8 mouse cellular contexts compared by ENCODE assay signal in the genomic region with DNA sequence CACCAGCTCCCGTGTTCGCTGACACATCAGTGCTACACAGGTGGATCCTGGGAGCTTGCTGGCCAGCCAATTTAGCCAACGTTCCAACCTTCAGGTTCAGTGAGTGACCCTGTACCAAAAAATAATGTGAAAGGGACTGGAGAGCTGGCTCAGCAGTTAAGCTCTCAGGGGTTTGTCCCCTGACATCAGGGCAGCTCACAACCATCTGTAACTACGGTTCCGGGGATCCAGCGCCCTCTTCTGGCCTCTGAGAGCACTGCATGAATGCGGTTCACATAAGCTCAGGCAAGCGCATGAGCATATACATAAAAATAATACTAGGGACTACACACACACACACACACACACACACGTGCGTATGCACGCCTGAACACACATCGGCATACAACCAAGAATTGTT. TPM values are rescaled to one million over a fixed set of nuclear protein-coding genes. Genes with fewer than 3 reads are reported as not detected.
DNase-seq lines count a peak whose midpoint lies in the region; ATAC-seq lines count a peak whose summit lies in the region.

No protein-coding gene starts in this region.

- H3K4me2 ChIP-seq in forebrain, embryonic 11.5 days (ENCODE audit: low read depth, low read length, severe bottlenecking), result no peak overlapping the region
- no peak overlapping the region for H3K4me2 ChIP-seq in forebrain, embryonic 12.5 days
- H3K4me2 ChIP-seq in midbrain, embryonic 16.5 days (ENCODE audit: low read length), result no peak overlapping the region

- no peak overlapping the region for H3K27ac ChIP-seq in forebrain, embryonic 11.5 days (ENCODE audit: low read depth, low read length)
- H3K27ac ChIP-seq in forebrain, embryonic 12.5 days, result no peak overlapping the region
- no peak overlapping the region for H3K27ac ChIP-seq in midbrain, embryonic 10.5 days (replicated peaks)
- no peak overlapping the region for H3K27ac ChIP-seq in midbrain, embryonic 16.5 days (ENCODE audit: low read length)

- H3K36me3 ChIP-seq in forebrain, embryonic 11.5 days (ENCODE audit: control insufficient read depth, insufficient read depth, low read length), result no peaks in the 10 kb centered on the region
- H3K36me3 ChIP-seq in forebrain, embryonic 12.5 days (replicated peaks), result no peaks in the 10 kb centered on the region
- H3K36me3 ChIP-seq in midbrain, embryonic 10.5 days, result no peaks in the 10 kb centered on the region
- H3K36me3 ChIP-seq in midbrain, embryonic 16.5 days (ENCODE audit: control insufficient read depth, insufficient read depth, low read length), result no peaks in the 10 kb centered on the region

- WGBS in forebrain, embryonic 11.5 days, result 59% methylated on average over 12 of the region's 12 CpGs
- WGBS in forebrain, embryonic 12.5 days, result 52% methylated on average over 12 of the region's 12 CpGs
- 57% methylated on average over 12 of the region's 12 CpGs for WGBS in midbrain, embryonic 10.5 days
- 57% methylated on average over 12 of the region's 12 CpGs for WGBS in midbrain, embryonic 16.5 days

- H3K9me3 ChIP-seq in forebrain, embryonic 11.5 days (ENCODE audit: control insufficient read depth, low read length), result no peaks in the 10 kb centered on the region
- H3K9me3 ChIP-seq in forebrain, embryonic 12.5 days, result no peaks in the 10 kb centered on the region
- no peaks in the 10 kb centered on the region for H3K9me3 ChIP-seq in midbrain, embryonic 10.5 days (replicated peaks)
- no peaks in the 10 kb centered on the region for H3K9me3 ChIP-seq in midbrain, embryonic 16.5 days (replicated peaks; ENCODE audit: control insufficient read depth, low read length, poor library complexity, severe bottlenecking)

- H3K9ac ChIP-seq in forebrain, embryonic 11.5 days (ENCODE audit: low read length), result no peak overlapping the region
- H3K9ac ChIP-seq in forebrain, embryonic 12.5 days, result no peak overlapping the region
- H3K9ac ChIP-seq in midbrain, embryonic 16.5 days (ENCODE audit: low read depth, low read length), result no peak overlapping the region

- DNase-seq in forebrain, embryonic 11.5 days (ENCODE audit: low spot score), result peak; percentile 80
- peak; percentile 69 for DNase-seq in midbrain, embryonic 10.5 days (ENCODE audit: low spot score)
- peak; percentile 75 for DNase-seq in embryo, embryonic 10.5 days (ENCODE audit: low spot score)
- no peak for DNase-seq in urinary bladder, postnatal 36 days (ENCODE audit: low spot score in 2 of 2)
- DNase-seq in urinary bladder, postnatal 25 days (ENCODE audit: low spot score), result no peak

- ATAC-seq in forebrain, embryonic 11.5 days (replicated peaks; ENCODE audit: low FRiP score), result no peak
- no peak for ATAC-seq in forebrain, embryonic 12.5 days (ENCODE audit: low FRiP score)
- ATAC-seq in midbrain, embryonic 16.5 days, result no peak
- ATAC-seq in megakaryocyte-erythroid progenitor cell, adult 5-6 weeks (replicated peaks; ENCODE audit: low FRiP score, low TSS enrichment, poor library complexity, severe bottlenecking), result peak; percentile 69

- H3K4me1 ChIP-seq in forebrain, embryonic 11.5 days (replicated peaks; ENCODE audit: control insufficient read depth, insufficient read depth, low read length), result 0 out of 2 replicates have a peak, but pooled peaks cover 9% of the 10 kb centered on the region
- H3K4me1 ChIP-seq in forebrain, embryonic 12.5 days, result peaks cover 11% of the 10 kb centered on the region
- peaks cover 13% of the 10 kb centered on the region for H3K4me1 ChIP-seq in midbrain, embryonic 10.5 days
- H3K4me1 ChIP-seq in midbrain, embryonic 16.5 days (ENCODE audit: control insufficient read depth, insufficient read depth, low read length), result peaks cover 4% of the 10 kb centered on the region; the same call in 1 of the 2 replicates

- peaks cover 3% of the 10 kb centered on the region; the same call in 1 of the 2 replicates for H3K27me3 ChIP-seq in forebrain, embryonic 11.5 days (ENCODE audit: control insufficient read depth, insufficient read depth, low read length)
- H3K27me3 ChIP-seq in forebrain, embryonic 12.5 days, result peaks cover 19% of the 10 kb centered on the region; the same call in 1 of the 2 replicates
- peaks cover 29% of the 10 kb centered on the region for H3K27me3 ChIP-seq in midbrain, embryonic 10.5 days (ENCODE audit: low read depth, poor library complexity, severe bottlenecking)
- H3K27me3 ChIP-seq in midbrain, embryonic 16.5 days (ENCODE audit: control insufficient read depth, insufficient read depth, low read depth, low read length), result no peaks in the 10 kb centered on the region

- no peak overlapping the region for H3K4me3 ChIP-seq in forebrain, embryonic 11.5 days (ENCODE audit: low read depth, low read length)
- no peak overlapping the region for H3K4me3 ChIP-seq in forebrain, embryonic 12.5 days (replicated peaks)
- H3K4me3 ChIP-seq in midbrain, embryonic 10.5 days, result no peak overlapping the region
- no peak overlapping the region for H3K4me3 ChIP-seq in midbrain, embryonic 16.5 days (ENCODE audit: low read depth, low read length)

RNA-seq across cellular contexts. Expression of gene Slc45a1, which starts 11.2 kb away (rescaled TPM):
- polyA plus RNA-seq in forebrain, embryonic 11.5 days (2014; fragmentation: Nextera tagmentation; extraction: Ambion mirVana), result 2.7 and 4.5 TPM in 2 replicates
- 7.3 and 9.5 TPM in 2 replicates for polyA plus RNA-seq in forebrain, embryonic 12.5 days (2016; fragmentation: Nextera tagmentation; extraction: Ambion mirVana)
- polyA plus RNA-seq in midbrain, embryonic 10.5 days (2016; fragmentation: Nextera tagmentation; extraction: Ambion mirVana), result 1.7 and 4.4 TPM in 2 replicates
- 39.7 and 44.7 TPM in 2 replicates for polyA plus RNA-seq in midbrain, embryonic 16.5 days (2015; fragmentation: Nextera tagmentation; extraction: Ambion mirVana)
- total RNA-seq in megakaryocyte-erythroid progenitor cell, adult 5-6 weeks (2014; fragmentation: Nextera tagmentation), result not detected in 2 replicates
- total RNA-seq in megakaryocyte-erythroid progenitor cell, adult 5-6 weeks (2017), result not detected in 2 replicates

Comparison
In these comparisons a context has a peak if more than half of its experiments do, and no peak if none do; other contexts are left out.
1. DNase-seq: peak in forebrain, embryonic 11.5 days (single experiment), midbrain, embryonic 10.5 days (single experiment) and embryo, embryonic 10.5 days (single experiment); none in urinary bladder, postnatal 36 days (0 of 2) and urinary bladder, postnatal 25 days (single experiment).